Mouse (Mus musculus) thymus, postnatal 36 days (tissue): ENCODE results near the gene Camkv.

ENCODE experiments used
- DNase-seq, 2 experiments: peaks; one replicate each; pipeline ENCODE4 v3.0.0; 2022; ENCODE audit warnings: mixed read lengths in 2 of 2

Gene Camkv

GRCm38 (mm10) chr9:107993013-107993412 lies 57.5 kb downstream of the Camkv start:
- DNase-seq, result peak; percentile 38 to 50

- no peak for DNase-seq
Measured at GRCm38 (mm10) chr9:107994464-107994863, 59.0 kb downstream of the Camkv start.

GRCm38 (mm10) chr9:107995513-107995912 lies 60.0 kb downstream of the Camkv start:
- no peak for DNase-seq

GRCm38 (mm10) chr9:107996049-107996448 lies 60.6 kb downstream of the Camkv start, which contains the start of gene Gm20662:
Gm20662 (plus strand) TSS chr9:107996349.
- DNase-seq, result no peak
